Mouse (Mus musculus): ENCODE data around the gene Lrrc8d. TPM values are rescaled to one million over a fixed set of nuclear protein-coding genes. Genes with fewer than 3 reads are reported as not detected.

The Lrrc8d gene
- total and polyA plus RNA-seq, 2 experiments from 2014 or later, result 16.8 to 37.2 TPM

GRCm38 (mm10) chr5:105677071-105677470 is 22.7 kb upstream of the Lrrc8d start:
- H3K9me3 ChIP-seq (ENCODE audit: low read length), result no peaks in the 10 kb centered on the region

GRCm38 (mm10) chr5:105678243-105678642 is 21.5 kb upstream of the Lrrc8d start:
- Histone ChIP-seq H3K9ac (no peak overlapping the region), H3K4me3 (ENCODE audit: low read depth, low read length) (no peak overlapping the region), H3K9me3 (ENCODE audit: low read length) (no peaks in the 10 kb centered on the region), H3K4me1 (ENCODE audit: insufficient read depth) (no peaks in the 10 kb centered on the region), H3K36me3 (ENCODE audit: insufficient read depth) (no peaks in the 10 kb centered on the region), H3K4me2 (ENCODE audit: low read depth) (no peak overlapping the region), H3K27ac (ENCODE audit: low read depth, low read length) (no peak overlapping the region), H3K27me3 (ENCODE audit: insufficient read depth, low read length) (no peaks in the 10 kb centered on the region)
- DNase-seq, result no peak
- 75% methylated on average over 8 of the region's 8 CpGs for WGBS
- no peak for ATAC-seq
- no peak for TF ChIP-seq CTCF (IDR thresholded peaks at IDR 0.05; ENCODE audit: low read depth)

More at GRCm38 (mm10) chr5:105677071-105677470, 22.7 kb upstream of the Lrrc8d start:
- Histone ChIP-seq H3K4me1 (ENCODE audit: insufficient read depth) (no peaks in the 10 kb centered on the region), H3K4me3 (ENCODE audit: low read depth, low read length) (no peak overlapping the region), H3K36me3 (ENCODE audit: insufficient read depth) (no peaks in the 10 kb centered on the region), H3K9ac (no peak overlapping the region), H3K27ac (ENCODE audit: low read depth, low read length) (no peak overlapping the region), H3K4me2 (ENCODE audit: low read depth) (no peak overlapping the region), H3K27me3 (ENCODE audit: insufficient read depth, low read length) (no peaks in the 10 kb centered on the region)
- ATAC-seq, result no peak
- no peak for DNase-seq
- TF ChIP-seq CTCF (IDR thresholded peaks at IDR 0.05; ENCODE audit: low read depth), result no peak
- WGBS, result 90% methylated on average over 2 of the region's 2 CpGs

GRCm38 (mm10) chr5:105679261-105679660 is 20.5 kb upstream of the Lrrc8d start:
- 53% methylated on average over 4 of the region's 4 CpGs for WGBS
- H3K4me3 ChIP-seq (ENCODE audit: low read depth, low read length), result no peak overlapping the region

DNA sequence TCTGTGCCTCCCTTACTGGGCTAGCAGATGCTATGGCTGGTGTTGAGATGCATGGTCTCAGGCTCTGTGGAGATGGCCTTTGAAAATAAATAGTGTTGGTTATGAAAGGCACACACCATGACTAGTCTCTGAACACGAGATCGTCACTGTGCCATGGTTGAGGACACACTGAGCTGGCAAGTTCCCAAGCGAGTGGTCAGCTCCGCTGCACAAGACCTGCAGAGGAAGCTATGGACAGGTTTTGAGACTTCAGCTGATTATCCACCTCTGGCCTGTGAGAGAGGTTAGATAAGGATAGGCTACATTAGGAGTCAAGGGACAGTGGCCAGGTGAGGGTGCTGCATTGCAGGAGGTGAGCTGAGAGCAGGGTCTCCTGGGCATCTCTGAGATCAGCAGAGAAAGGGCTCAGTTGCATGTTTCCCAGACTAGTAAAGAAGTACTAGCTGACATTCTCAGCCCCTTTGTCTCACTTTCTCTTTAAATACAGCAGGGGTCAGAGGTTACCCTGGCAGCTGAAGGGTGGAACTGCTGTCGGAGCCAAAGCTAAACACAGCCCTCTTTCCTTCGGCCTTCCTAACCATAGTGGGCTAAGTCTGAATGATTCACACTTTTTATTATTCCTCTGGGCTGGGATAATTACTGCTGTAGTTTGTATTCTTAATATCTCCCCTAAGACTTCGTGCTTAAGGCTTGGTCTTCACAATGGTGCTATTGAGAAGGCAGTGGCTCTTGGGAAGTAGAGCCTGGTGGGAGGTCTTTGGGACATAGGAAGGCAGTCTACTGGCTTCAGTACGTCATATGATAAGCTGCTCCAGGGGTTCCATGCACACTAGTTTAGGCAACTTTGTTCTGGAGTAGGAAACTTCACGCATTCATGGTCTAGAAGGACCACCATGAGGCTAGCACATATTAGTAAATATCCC is 19.6 kb upstream of the Lrrc8d start:
- DNase-seq (no peak), ATAC-seq (no peak)
- Histone ChIP-seq H3K4me2 (ENCODE audit: low read depth) (no peak overlapping the region), H3K27me3 (ENCODE audit: insufficient read depth, low read length) (no peaks in the 10 kb centered on the region), H3K4me3 (ENCODE audit: low read depth, low read length) (no peak overlapping the region), H3K4me1 (ENCODE audit: insufficient read depth) (no peaks in the 10 kb centered on the region), H3K9ac (no peak overlapping the region), H3K9me3 (ENCODE audit: low read length) (no peaks in the 10 kb centered on the region), H3K36me3 (ENCODE audit: insufficient read depth) (no peaks in the 10 kb centered on the region), H3K27ac (ENCODE audit: low read depth, low read length) (no peak overlapping the region)
- no peak for TF ChIP-seq CTCF (IDR thresholded peaks at IDR 0.05; ENCODE audit: low read depth)
- 52% methylated on average over 9 of the region's 9 CpGs for WGBS

More at GRCm38 (mm10) chr5:105679261-105679660, 20.5 kb upstream of the Lrrc8d start:
- ATAC-seq, result peak; percentile 46; the same call in 1 of the 2 replicates
- Histone ChIP-seq H3K9ac (no peak overlapping the region), H3K27me3 (ENCODE audit: insufficient read depth, low read length) (no peaks in the 10 kb centered on the region), H3K36me3 (ENCODE audit: insufficient read depth) (no peaks in the 10 kb centered on the region), H3K9me3 (ENCODE audit: low read length) (no peaks in the 10 kb centered on the region), H3K27ac (ENCODE audit: low read depth, low read length) (no peak overlapping the region), H3K4me2 (ENCODE audit: low read depth) (no peak overlapping the region), H3K4me1 (ENCODE audit: insufficient read depth) (no peaks in the 10 kb centered on the region)
- DNase-seq, result peak; percentile 24
- TF ChIP-seq CTCF (IDR thresholded peaks at IDR 0.05; ENCODE audit: low read depth), result no peak

GRCm38 (mm10) chr5:105682143-105682611 is 17.6 kb upstream of the Lrrc8d start:
- no peak overlapping the region for H3K27ac ChIP-seq (ENCODE audit: low read depth, low read length)
- 76% methylated on average over 9 of the region's 9 CpGs for WGBS

GRCm38 (mm10) chr5:105683912-105684350 is 15.8 kb upstream of the Lrrc8d start:
- Histone ChIP-seq H3K4me1 (ENCODE audit: insufficient read depth) (no peaks in the 10 kb centered on the region), H3K36me3 (ENCODE audit: insufficient read depth) (no peaks in the 10 kb centered on the region), H3K9ac (no peak overlapping the region), H3K9me3 (ENCODE audit: low read length) (no peaks in the 10 kb centered on the region), H3K4me2 (ENCODE audit: low read depth) (no peak overlapping the region), H3K27ac (ENCODE audit: low read depth, low read length) (no peak overlapping the region), H3K4me3 (ENCODE audit: low read depth, low read length) (no peak overlapping the region), H3K27me3 (ENCODE audit: insufficient read depth, low read length) (no peaks in the 10 kb centered on the region)
- no peak for TF ChIP-seq CTCF (IDR thresholded peaks at IDR 0.05; ENCODE audit: low read depth)
- no peak for ATAC-seq
- WGBS, result 32% methylated on average over 4 of the region's 4 CpGs
- DNase-seq, result no peak

More at GRCm38 (mm10) chr5:105682143-105682611, 17.6 kb upstream of the Lrrc8d start:
- Histone ChIP-seq H3K9ac (no peak overlapping the region), H3K4me2 (ENCODE audit: low read depth) (no peak overlapping the region), H3K4me3 (ENCODE audit: low read depth, low read length) (no peak overlapping the region), H3K9me3 (ENCODE audit: low read length) (no peaks in the 10 kb centered on the region), H3K27me3 (ENCODE audit: insufficient read depth, low read length) (no peaks in the 10 kb centered on the region), H3K36me3 (ENCODE audit: insufficient read depth) (no peaks in the 10 kb centered on the region), H3K4me1 (ENCODE audit: insufficient read depth) (no peaks in the 10 kb centered on the region)
- ATAC-seq, result no peak
- DNase-seq, result no peak
- TF ChIP-seq CTCF (IDR thresholded peaks at IDR 0.05; ENCODE audit: low read depth), result no peak
